24 mouse cellular contexts compared by ENCODE assay signal in the genomic region with DNA sequence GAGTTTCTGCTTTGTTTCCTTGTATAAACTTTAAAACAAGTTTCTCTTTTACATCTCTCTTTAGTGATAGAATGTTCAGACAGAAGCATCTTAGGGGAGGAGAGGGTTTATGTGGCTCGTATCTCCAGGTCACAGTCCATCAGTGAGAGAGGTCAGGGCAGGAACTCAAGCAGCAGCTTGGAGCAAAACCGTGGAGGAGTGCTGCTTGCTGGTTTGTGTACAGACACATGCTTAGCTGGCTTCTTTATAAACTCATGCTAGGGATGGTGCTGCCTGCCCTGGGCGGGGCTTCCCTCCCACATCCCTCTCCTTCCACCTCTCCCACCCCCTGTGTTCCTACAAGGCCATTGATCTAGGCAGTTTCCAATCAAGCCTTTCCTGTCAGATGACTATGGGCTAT. TPM values are rescaled to one million over a fixed set of nuclear protein-coding genes. Genes with fewer than 3 reads are reported as not detected.
A peak's percentile ranks its signal among the peaks of the same experiment; 100 is the strongest.
DNase-seq lines count a peak whose midpoint lies in the region; ATAC-seq and TF ChIP-seq lines count a peak whose summit lies in the region.
"Had no signal": no experiment of that assay in that cellular context is flagged by ENCODE, and none has a peak within 500 bp of the region (broad histone marks: within the 10 kb centered on the region; RNA-seq: fewer than 3 reads in every experiment).

No protein-coding gene starts in this region.

- WGBS in kidney, embryonic 14.5 days, result 20% methylated on average over 3 of the region's 3 CpGs
- WGBS in kidney, postnatal 0 days, result 23% methylated on average over 3 of the region's 3 CpGs
- 66% methylated on average over 3 of the region's 3 CpGs for WGBS in midbrain, embryonic 11.5 days
- 62% methylated on average over 3 of the region's 3 CpGs for WGBS in midbrain, embryonic 16.5 days

- peak; percentile 72 for ATAC-seq in kidney, embryonic 14.5 days (ENCODE audit: low FRiP score, low TSS enrichment)
- ATAC-seq in kidney, postnatal 0 days (replicated peaks; ENCODE audit: low FRiP score, low read depth), result peak; percentile 43; the same call in 1 of the 2 replicates
- ATAC-seq in midbrain, embryonic 11.5 days (ENCODE audit: low FRiP score), result no peak
- no peak for ATAC-seq in midbrain, embryonic 16.5 days
- ATAC-seq: forebrain, embryonic 13.5 days; forebrain, embryonic 16.5 days; Patski had no signal

- no peak overlapping the region for H3K4me3 ChIP-seq in kidney, embryonic 14.5 days (ENCODE audit: low read length)
- H3K4me3 ChIP-seq in kidney, postnatal 0 days (replicated peaks; ENCODE audit: low read depth, low read length), result no peak overlapping the region
- no peak overlapping the region for H3K4me3 ChIP-seq in midbrain, embryonic 11.5 days (ENCODE audit: low read depth, low read length)
- H3K4me3 ChIP-seq in midbrain, embryonic 16.5 days (ENCODE audit: low read depth, low read length), result no peak overlapping the region
- H3K4me3 ChIP-seq: forebrain, embryonic 10.5 days; forebrain, embryonic 13.5 days; hindbrain, embryonic 10.5 days; hindbrain, embryonic 13.5 days had no signal

- H3K36me3 ChIP-seq in kidney, embryonic 14.5 days (ENCODE audit: control insufficient read depth, insufficient read depth, low read length), result no peaks in the 10 kb centered on the region
- H3K36me3 ChIP-seq in kidney, postnatal 0 days (ENCODE audit: insufficient read depth, low read length), result no peaks in the 10 kb centered on the region
- no peaks in the 10 kb centered on the region for H3K36me3 ChIP-seq in midbrain, embryonic 11.5 days (ENCODE audit: control insufficient read depth, insufficient read depth, low read length)
- H3K36me3 ChIP-seq in midbrain, embryonic 16.5 days (ENCODE audit: control insufficient read depth, insufficient read depth, low read length), result no peaks in the 10 kb centered on the region
- H3K36me3 ChIP-seq: hindbrain, embryonic 10.5 days; hindbrain, embryonic 13.5 days had no signal

- H3K27me3 ChIP-seq in kidney, embryonic 14.5 days (ENCODE audit: control insufficient read depth, insufficient read depth, low read length), result no peaks in the 10 kb centered on the region
- no peaks in the 10 kb centered on the region for H3K27me3 ChIP-seq in kidney, postnatal 0 days (ENCODE audit: insufficient read depth, low read length)
- no peaks in the 10 kb centered on the region for H3K27me3 ChIP-seq in midbrain, embryonic 11.5 days (ENCODE audit: control insufficient read depth, insufficient read depth, low read length)
- no peaks in the 10 kb centered on the region for H3K27me3 ChIP-seq in midbrain, embryonic 16.5 days (ENCODE audit: control insufficient read depth, insufficient read depth, low read depth, low read length)
- H3K27me3 ChIP-seq: CH12.LX; forebrain, embryonic 13.5 days; hindbrain, embryonic 13.5 days; Patski had no signal

- H3K4me1 ChIP-seq in kidney, embryonic 14.5 days (ENCODE audit: control insufficient read depth, insufficient read depth, low read length), result 0 out of 2 replicates have a peak, but pooled peaks cover 4% of the 10 kb centered on the region
- no peaks in the 10 kb centered on the region for H3K4me1 ChIP-seq in kidney, postnatal 0 days (replicated peaks; ENCODE audit: insufficient read depth, low read length)
- H3K4me1 ChIP-seq in midbrain, embryonic 11.5 days (ENCODE audit: control insufficient read depth, insufficient read depth, low read length), result no peaks in the 10 kb centered on the region
- H3K4me1 ChIP-seq in midbrain, embryonic 16.5 days (ENCODE audit: control insufficient read depth, insufficient read depth, low read length), result no peaks in the 10 kb centered on the region

- H3K9ac ChIP-seq in kidney, embryonic 14.5 days (ENCODE audit: low read depth, low read length), result no peak overlapping the region
- H3K9ac ChIP-seq in kidney, postnatal 0 days (ENCODE audit: low read depth, low read length), result no peak overlapping the region
- no peak overlapping the region for H3K9ac ChIP-seq in midbrain, embryonic 11.5 days (ENCODE audit: low read length)
- H3K9ac ChIP-seq in midbrain, embryonic 16.5 days (ENCODE audit: low read depth, low read length), result no peak overlapping the region
- H3K9ac ChIP-seq: forebrain, embryonic 13.5 days; hindbrain, embryonic 13.5 days had no signal

- no peak overlapping the region for H3K4me2 ChIP-seq in kidney, embryonic 14.5 days (replicated peaks; ENCODE audit: low read depth, low read length)
- H3K4me2 ChIP-seq in kidney, postnatal 0 days (ENCODE audit: low read length), result no peak overlapping the region
- no peak overlapping the region for H3K4me2 ChIP-seq in midbrain, embryonic 11.5 days
- no peak overlapping the region for H3K4me2 ChIP-seq in midbrain, embryonic 16.5 days (ENCODE audit: low read length)
- H3K4me2 ChIP-seq: forebrain, embryonic 13.5 days; heart, embryonic 11.5 days; hindbrain, embryonic 13.5 days had no signal

- no peaks in the 10 kb centered on the region for H3K9me3 ChIP-seq in kidney, embryonic 14.5 days (ENCODE audit: control insufficient read depth, low read length)
- no peaks in the 10 kb centered on the region for H3K9me3 ChIP-seq in kidney, postnatal 0 days (replicated peaks; ENCODE audit: low read length)
- H3K9me3 ChIP-seq in midbrain, embryonic 11.5 days (ENCODE audit: control insufficient read depth, low read length), result no peaks in the 10 kb centered on the region
- no peaks in the 10 kb centered on the region for H3K9me3 ChIP-seq in midbrain, embryonic 16.5 days (replicated peaks; ENCODE audit: control insufficient read depth, low read length, poor library complexity, severe bottlenecking)
- H3K9me3 ChIP-seq: forebrain, embryonic 10.5 days; forebrain, embryonic 13.5 days; G1E; hindbrain, embryonic 10.5 days; hindbrain, embryonic 13.5 days had no signal

- no peak for DNase-seq in kidney, adult 9 months
- DNase-seq in kidney, postnatal 0 days (ENCODE audit: low spot score), result peak; percentile 57
- no peak for DNase-seq in kidney, adult 11 months
- DNase-seq in midbrain, embryonic 11.5 days (ENCODE audit: low spot score, missing footprints), result peak; percentile 61
- DNase-seq in yolk sac, embryonic 10.5 days (ENCODE audit: low spot score), result peak; percentile 57
- DNase-seq: adrenal gland, postnatal 10 days; adrenal gland, postnatal 36 days; B cell, adult 2 months; cerebellum, adult 18-20 months; cerebellum, adult 9-10 months; cerebellum, postnatal 14 days; gastrocnemius, postnatal 10 days; gastrocnemius, postnatal 36 days had no signal

- no peak overlapping the region for H3K27ac ChIP-seq in kidney, embryonic 14.5 days (ENCODE audit: low read depth, low read length)
- H3K27ac ChIP-seq in kidney, postnatal 0 days, result 0 out of 2 replicates have a peak overlapping the region, but pooled peaks have one; percentile 4
- no peak overlapping the region for H3K27ac ChIP-seq in midbrain, embryonic 11.5 days (ENCODE audit: low read depth, low read length)
- no peak overlapping the region for H3K27ac ChIP-seq in midbrain, embryonic 16.5 days (ENCODE audit: low read length)
- H3K27ac ChIP-seq: forebrain, embryonic 10.5 days; forebrain, embryonic 13.5 days; hindbrain, embryonic 10.5 days; hindbrain, embryonic 13.5 days had no signal

- TF ChIP-seq CTCF in kidney, postnatal 0 days (IDR thresholded peaks at IDR 0.05; ENCODE audit: low read depth), result no peak

RNA-seq across cellular contexts. Expression of gene Lrrfip2, which starts 53.0 kb away (rescaled TPM):
- polyA plus RNA-seq in kidney, embryonic 14.5 days (2014; fragmentation: Nextera tagmentation; extraction: Ambion mirVana), result 29.6 and 37.8 TPM in 2 replicates
- polyA plus RNA-seq in kidney, postnatal 0 days (2015; fragmentation: Nextera tagmentation; extraction: Ambion mirVana), result 39.6 and 39.9 TPM in 2 replicates
- 46.3 and 49.9 TPM in 2 replicates for polyA plus RNA-seq in midbrain, embryonic 11.5 days (2014; fragmentation: Nextera tagmentation; extraction: Ambion mirVana)
- 44.3 and 52.4 TPM in 2 replicates for polyA plus RNA-seq in midbrain, embryonic 16.5 days (2015; fragmentation: Nextera tagmentation; extraction: Ambion mirVana)

Comparison
In these comparisons a context has a peak if more than half of its experiments do, and no peak if none do; other contexts are left out.
1. DNase-seq: peak in kidney, postnatal 0 days (single experiment), midbrain, embryonic 11.5 days (single experiment) and yolk sac, embryonic 10.5 days (single experiment); none in kidney, adult 9 months (single experiment) and kidney, adult 11 months (single experiment).
2. ATAC-seq: peak in kidney, embryonic 14.5 days (single experiment) and kidney, postnatal 0 days (single experiment); none in midbrain, embryonic 11.5 days (single experiment) and midbrain, embryonic 16.5 days (single experiment).